Mouse (Mus musculus) limb, embryonic 13.5 days (tissue): ENCODE data around the gene Ndrg3. TPM values are rescaled to one million over a fixed set of nuclear protein-coding genes. Genes with fewer than 3 reads are reported as not detected.
"Not testable (repeated sequence)": the region's sequence is repeated elsewhere in the genome, so short reads cannot be mapped to it uniquely, and the experiment has no call there.

Experiments used
- ATAC-seq: fragments of 200-750 bp; cut with Nextera tagmentation; 2 replicates; pipeline ENCODE4 v1.8.0; 2017; ENCODE audit warnings: low read depth, moderate number of reproducible peaks, moderate TSS enrichment; ENCODE audit not compliant: low FRiP score
- H3K27ac ChIP-seq: fragments of 300-500 bp; sonication (generic); 2 replicates; pipeline ENCODE4 v1.5.1; 2015; ENCODE audit warnings: inconsistent platforms, mild to moderate bottlenecking, moderate library complexity
- H3K27me3 ChIP-seq: fragments of 300-500 bp; sonication (generic); 2 replicates; pipeline ENCODE4 v1.6.1; 2015; ENCODE audit warnings: mild to moderate bottlenecking, inconsistent platforms
- H3K36me3 ChIP-seq: fragments of 300-500 bp; sonication (generic); 2 replicates; pipeline ENCODE4 v1.6.1; 2015; ENCODE audit warnings: inconsistent platforms, mild to moderate bottlenecking, moderate library complexity
- H3K4me1 ChIP-seq: fragments of 300-500 bp; sonication (generic); 2 replicates; pipeline ENCODE4 v1.6.1; 2015; ENCODE audit warnings: inconsistent platforms
- H3K4me2 ChIP-seq: fragments of 300-500 bp; sonication (generic); replicated peaks from 2 replicates; pipeline ENCODE4 v1.6.1; 2015; ENCODE audit warnings: inconsistent platforms, mild to moderate bottlenecking, moderate library complexity
- H3K4me3 ChIP-seq: fragments of 300-500 bp; sonication (generic); 2 replicates; pipeline ENCODE4 v1.5.1; 2015; ENCODE audit warnings: moderate library complexity, mild to moderate bottlenecking, inconsistent platforms
- H3K9ac ChIP-seq: fragments of 300-500 bp; sonication (generic); 2 replicates; pipeline ENCODE4 v1.6.1; 2015; ENCODE audit warnings: mild to moderate bottlenecking, inconsistent platforms
- H3K9me3 ChIP-seq: fragments of 300-500 bp; sonication (generic); 2 replicates; pipeline ENCODE4 v1.6.1; 2016; ENCODE audit warnings: inconsistent platforms
- WGBS: fragments of 180-500 bp; shearing (Covaris S2); methylation state at CpG from one replicate; pipeline ENCODE4 v1.1.7; 2015; 5-methylcytosine and 5-hydroxymethylcytosine counted together
- polyA plus RNA-seq: library from polyadenylated mRNA; unstranded; fragments of >200 nt; fragmentation: Nextera tagmentation; extraction: Ambion mirVana; gene quantifications from 2 replicates; pipeline ENCODE4 v1.2.1, GENCODE M21; 2015

Ndrg3 gene
- polyA plus RNA-seq, 1 experiment from 2014 or later = 48.6 TPM

GRCm38 (mm10) chr2:156894496-156895265, 97.2 kb downstream of the Ndrg3 start:
- H3K36me3 ChIP-seq = no peaks in the 10 kb centered on the region

GRCm38 (mm10) chr2:156892821-156893220, 99.0 kb downstream of the Ndrg3 start:
- H3K9me3 ChIP-seq = no peaks in the 10 kb centered on the region
- no peak overlapping the region for H3K4me3 ChIP-seq
- H3K36me3 ChIP-seq = no peaks in the 10 kb centered on the region
- ATAC-seq = no peak
- no peak overlapping the region for H3K4me2 ChIP-seq
- H3K27ac ChIP-seq = no peak overlapping the region
- H3K4me1 ChIP-seq = no peaks in the 10 kb centered on the region; the same call in 1 of the 2 replicates
- H3K9ac ChIP-seq = no peak overlapping the region
- no peaks in the 10 kb centered on the region; the same call in 1 of the 2 replicates for H3K27me3 ChIP-seq
- WGBS = 79% methylated on average over 6 of the region's 6 CpGs

More at GRCm38 (mm10) chr2:156894496-156895265, 97.2 kb downstream of the Ndrg3 start:
- Histone ChIP-seq H3K27ac (no peak overlapping the region), H3K9ac (no peak overlapping the region), H3K27me3 (no peaks in the 10 kb centered on the region; the same call in 1 of the 2 replicates), H3K4me2 (no peak overlapping the region), H3K4me3 (no peak overlapping the region), H3K4me1 (no peaks in the 10 kb centered on the region; the same call in 1 of the 2 replicates), H3K9me3 (no peaks in the 10 kb centered on the region)
- WGBS = 77% methylated on average over 15 of the region's 15 CpGs
- no peak for ATAC-seq

GRCm38 (mm10) chr2:156892240-156892639, 99.6 kb downstream of the Ndrg3 start:
- Histone ChIP-seq H3K9ac (no peak overlapping the region), H3K9me3 (no peaks in the 10 kb centered on the region), H3K27me3 (no peaks in the 10 kb centered on the region; the same call in 1 of the 2 replicates), H3K27ac (no peak overlapping the region), H3K4me2 (no peak overlapping the region), H3K4me3 (no peak overlapping the region), H3K4me1 (no peaks in the 10 kb centered on the region; the same call in 1 of the 2 replicates), H3K36me3 (no peaks in the 10 kb centered on the region)
- WGBS = 38% methylated on average over 3 of the region's 3 CpGs
- ATAC-seq = no peak

- no peaks in the 10 kb centered on the region; the same call in 1 of the 2 replicates for H3K4me1 ChIP-seq
- no peak overlapping the region for H3K4me2 ChIP-seq
- no peaks in the 10 kb centered on the region for H3K27me3 ChIP-seq
- ATAC-seq = no peak
- H3K36me3 ChIP-seq = no peaks in the 10 kb centered on the region
- H3K9me3 ChIP-seq = no peaks in the 10 kb centered on the region
- H3K9ac ChIP-seq = no peak overlapping the region
- H3K27ac ChIP-seq = no peak overlapping the region
- 70% methylated on average over 3 of the region's 3 CpGs for WGBS
- H3K4me3 ChIP-seq = no peak overlapping the region
These were observed 103.4 kb downstream of the Ndrg3 start for GRCm38 (mm10) chr2:156888490-156888889.

- ATAC-seq = no peak
- no peak within 1 kb of the TSS for H3K27ac ChIP-seq
- H3K4me3 ChIP-seq = no peak within 1 kb of the TSS
- no peak within 1 kb of the TSS for H3K4me2 ChIP-seq
- no peaks in the 10 kb centered on the region; the same call in 1 of the 2 replicates for H3K4me1 ChIP-seq
- H3K27me3 ChIP-seq = no peaks in the 10 kb centered on the region
- H3K36me3 ChIP-seq = no peaks in the 10 kb centered on the region
- H3K9ac ChIP-seq = no peak within 1 kb of the TSS
- 62% methylated on average over 6 of the region's 6 CpGs for WGBS
- no peaks in the 10 kb centered on the region for H3K9me3 ChIP-seq
These were observed 104.8 kb downstream of the Ndrg3 start, which contains the start of gene Sla2 for GRCm38 (mm10) chr2:156887017-156887416. Gene Sla2, minus strand, starts transcription at chr2:156887192.

- H3K9me3 ChIP-seq = no peaks in the 10 kb centered on the region
- no peak for ATAC-seq
- H3K4me3 ChIP-seq = no peak overlapping the region
- H3K9ac ChIP-seq = no peak overlapping the region
- 65% methylated on average over 10 of the region's 10 CpGs for WGBS
- no peaks in the 10 kb centered on the region for H3K27me3 ChIP-seq
- H3K36me3 ChIP-seq = no peaks in the 10 kb centered on the region
- H3K4me2 ChIP-seq = no peak overlapping the region
- H3K4me1 ChIP-seq = no peaks in the 10 kb centered on the region
- H3K27ac ChIP-seq = no peak overlapping the region
These were observed 105.7 kb downstream of the Ndrg3 start for GRCm38 (mm10) chr2:156886084-156886631.

GRCm38 (mm10) chr2:156885666-156886065, 106.2 kb downstream of the Ndrg3 start:
- H3K9me3 ChIP-seq, ATAC-seq, H3K4me1 ChIP-seq, H3K4me3 ChIP-seq, H3K36me3 ChIP-seq, H3K4me2 ChIP-seq, H3K9ac ChIP-seq, H3K27ac ChIP-seq, H3K27me3 ChIP-seq: not testable (repeated sequence)
- WGBS = 58% methylated on average over 2 of the region's 2 CpGs

- no peak overlapping the region for H3K4me2 ChIP-seq
- no peak overlapping the region for H3K4me3 ChIP-seq
- no peaks in the 10 kb centered on the region for H3K9me3 ChIP-seq
- H3K9ac ChIP-seq = no peak overlapping the region
- H3K27ac ChIP-seq = no peak overlapping the region
- no peaks in the 10 kb centered on the region for H3K4me1 ChIP-seq
- WGBS = 91% methylated on average over 10 of the region's 10 CpGs
- no peaks in the 10 kb centered on the region for H3K36me3 ChIP-seq
- no peaks in the 10 kb centered on the region for H3K27me3 ChIP-seq
- no peak for ATAC-seq
These were observed 107.3 kb downstream of the Ndrg3 start for GRCm38 (mm10) chr2:156884396-156885211.

GRCm38 (mm10) chr2:156882431-156883001, 109.3 kb downstream of the Ndrg3 start:
- H3K9ac ChIP-seq = no peak overlapping the region
- no peaks in the 10 kb centered on the region for H3K9me3 ChIP-seq
- no peaks in the 10 kb centered on the region for H3K36me3 ChIP-seq
- no peak for ATAC-seq
- H3K27me3 ChIP-seq = no peaks in the 10 kb centered on the region
- H3K4me3 ChIP-seq = no peak overlapping the region
- H3K4me2 ChIP-seq = no peak overlapping the region
- H3K27ac ChIP-seq = no peak overlapping the region
- H3K4me1 ChIP-seq = peaks cover 2% of the 10 kb centered on the region; the same call in 1 of the 2 replicates
- 39% methylated on average over 10 of the region's 10 CpGs for WGBS

- ATAC-seq = no peak
- 85% methylated on average over 3 of the region's 3 CpGs for WGBS
These were observed 112.3 kb downstream of the Ndrg3 start for GRCm38 (mm10) chr2:156879541-156879940.

GRCm38 (mm10) chr2:156877726-156878125, 114.1 kb downstream of the Ndrg3 start:
- Histone ChIP-seq H3K4me3 (no peak overlapping the region), H3K4me1 (peaks cover 2% of the 10 kb centered on the region; the same call in 1 of the 2 replicates), H3K27ac (no peak overlapping the region), H3K4me2 (no peak overlapping the region), H3K9me3 (no peaks in the 10 kb centered on the region), H3K9ac (no peak overlapping the region), H3K27me3 (no peaks in the 10 kb centered on the region), H3K36me3 (peaks cover 29% of the 10 kb centered on the region)
- 49% methylated on average over 9 of the region's 9 CpGs for WGBS
- ATAC-seq = no peak

More at GRCm38 (mm10) chr2:156879541-156879940, 112.3 kb downstream of the Ndrg3 start:
- H3K36me3 ChIP-seq = peaks cover 12% of the 10 kb centered on the region
- H3K4me3 ChIP-seq = no peak overlapping the region
- no peak overlapping the region for H3K9ac ChIP-seq
- no peak overlapping the region for H3K27ac ChIP-seq
- H3K9me3 ChIP-seq = no peaks in the 10 kb centered on the region
- H3K4me1 ChIP-seq = peaks cover 2% of the 10 kb centered on the region; the same call in 1 of the 2 replicates
- H3K4me2 ChIP-seq = no peak overlapping the region
- H3K27me3 ChIP-seq = no peaks in the 10 kb centered on the region
